Mouse (Mus musculus) common myeloid progenitor, adult 5-6 weeks (primary cell): ENCODE results near the gene Ybx2. TPM values are rescaled to one million over a fixed set of nuclear protein-coding genes. Genes with fewer than 3 reads are reported as not detected.
A peak's percentile ranks its signal among the peaks of the same experiment; 100 is the strongest.

Experiments
- ATAC-seq: replicated peaks from 2 replicates; pipeline ENCODE4 v1.8.0; 2016; ENCODE audit warnings: low read depth, mild to moderate bottlenecking, moderate TSS enrichment, inconsistent platforms; ENCODE audit not compliant: poor library complexity, severe bottlenecking
- total RNA-seq: library from RNA; stranded (forward); fragments of 200-1000, 187-1606 nt; gene quantifications from 2 replicates; pipeline ENCODE4 v1.2.3, GENCODE M21; 2017

Ybx2 gene
- total RNA-seq = not detected in 2 replicates

- peak; percentile 29 for ATAC-seq
Measured at GRCm38 (mm10) chr11:69935137-69935879, at the start of gene Ybx2. Gene Ybx2 (plus strand): TSS chr11:69935796.

GRCm38 (mm10) chr11:69886907-69887635 is 48.5 kb upstream of the Ybx2 start:
- ATAC-seq = no peak; the same call in 1 of the 2 replicates

- ATAC-seq = no peak
Measured at GRCm38 (mm10) chr11:69891482-69891881, 44.1 kb upstream of the Ybx2 start.

- ATAC-seq = peak; percentile 84
Measured at GRCm38 (mm10) chr11:69894671-69895070, 40.9 kb upstream of the Ybx2 start.

- ATAC-seq = peak; percentile 68
Measured at GRCm38 (mm10) chr11:69895291-69895690, 40.3 kb upstream of the Ybx2 start, which contains the start of gene Acap1. Gene Acap1 (minus strand): TSS chr11:69895539.

- ATAC-seq = no peak
Measured at GRCm38 (mm10) chr11:69899870-69900269, 35.7 kb upstream of the Ybx2 start.

- peak; percentile 82 for ATAC-seq
Measured at GRCm38 (mm10) chr11:69900471-69901405, 34.9 kb upstream of the Ybx2 start, which contains the start of the genes 2810408A11Rik and Neurl4. Gene 2810408A11Rik (minus strand): TSS chr11:69900987. Gene Neurl4 (plus strand): TSS chr11:69901072.

- peak; percentile 85 for ATAC-seq
Measured at GRCm38 (mm10) chr11:69901406-69901846, 34.2 kb upstream of the Ybx2 start.

GRCm38 (mm10) chr11:69901993-69902392 is 33.6 kb upstream of the Ybx2 start:
- ATAC-seq = no peak

- no peak for ATAC-seq
Measured at GRCm38 (mm10) chr11:69902972-69903371, 32.6 kb upstream of the Ybx2 start.

GRCm38 (mm10) chr11:69904311-69904710 is 31.3 kb upstream of the Ybx2 start:
- no peak for ATAC-seq

GRCm38 (mm10) chr11:69908645-69909044 is 27.0 kb upstream of the Ybx2 start:
- ATAC-seq = no peak

- no peak for ATAC-seq
Measured at GRCm38 (mm10) chr11:69909174-69909573, 26.4 kb upstream of the Ybx2 start.

GRCm38 (mm10) chr11:69910177-69910576 is 25.4 kb upstream of the Ybx2 start:
- ATAC-seq = no peak

GRCm38 (mm10) chr11:69910781-69911560 is 24.6 kb upstream of the Ybx2 start:
- no peak for ATAC-seq

GRCm38 (mm10) chr11:69911701-69912100 is 23.9 kb upstream of the Ybx2 start:
- no peak for ATAC-seq

GRCm38 (mm10) chr11:69912716-69913530 is 22.7 kb upstream of the Ybx2 start:
- no peak for ATAC-seq

GRCm38 (mm10) chr11:69913554-69914371 is 21.8 kb upstream of the Ybx2 start, which contains the start of gene Gps2:
Gene Gps2 (plus strand): TSS chr11:69913888.
- ATAC-seq = peak; percentile 83
